Mouse (Mus musculus): Measurements from ENCODE around the gene Pik3ca.

DNA sequence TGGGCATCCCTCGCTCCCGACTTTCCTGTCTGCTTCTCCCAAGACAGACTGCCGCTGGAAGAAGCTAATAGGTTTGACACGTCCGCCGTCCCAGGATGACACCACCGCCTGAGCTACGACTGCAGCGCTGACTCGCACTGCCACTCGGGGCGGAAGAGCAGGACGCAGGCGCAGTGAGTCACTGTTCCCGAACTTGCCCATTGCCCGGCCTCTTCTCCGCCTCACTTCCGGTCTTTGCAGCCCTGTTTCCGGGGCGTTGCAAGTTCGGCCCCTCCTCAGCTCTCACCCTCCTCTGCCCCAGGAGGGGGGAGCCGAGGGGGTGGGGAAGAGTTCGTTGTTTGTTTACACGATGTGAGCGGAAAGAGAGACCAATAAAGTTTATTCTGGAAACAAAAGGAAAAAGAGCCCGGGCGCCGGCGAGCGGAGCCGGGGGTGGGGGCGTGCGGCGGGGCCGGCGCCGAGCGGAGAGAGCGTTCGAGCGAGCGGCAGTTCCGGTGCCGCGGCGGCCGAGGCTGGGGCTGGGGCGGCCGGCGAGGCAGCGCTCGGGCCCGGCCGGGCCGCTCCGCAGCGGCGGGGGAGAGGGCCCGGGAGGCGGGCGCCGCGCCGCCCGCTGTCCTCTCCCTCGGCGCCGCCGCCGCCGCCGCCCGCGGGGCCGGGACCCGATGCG is 544 bp upstream of the Pik3ca start:
- no peak for TF ChIP-seq TCF3 (IDR thresholded peaks at IDR 0.05; ENCODE audit: insufficient read length, low read depth)
- TF ChIP-seq MAX (IDR thresholded peaks at IDR 0.05; ENCODE audit: low read depth) = no peak
- peak; percentile 92 for TF ChIP-seq POLR2A (IDR thresholded peaks at IDR 0.05; ENCODE audit: insufficient read length, low read depth)
- TF ChIP-seq MYOD1 (IDR thresholded peaks at IDR 0.05; ENCODE audit: control insufficient read depth in 1 of 3, insufficient read length in 2 of 3, low read depth in 2 of 3) = no peak
- TF ChIP-seq USF1 (IDR thresholded peaks at IDR 0.05; ENCODE audit: low read depth) = no peak
- TF ChIP-seq E2F4 (IDR thresholded peaks at IDR 0.05; ENCODE audit: insufficient read depth) = no peak
- peak; percentile 96 for TF ChIP-seq POLR2AphosphoS2 (IDR thresholded peaks at IDR 0.05; ENCODE audit: insufficient read length, low read depth)
- TF ChIP-seq REST (IDR thresholded peaks at IDR 0.05; ENCODE audit: insufficient read depth, insufficient read length) = peak; percentile 38
- no peak for TF ChIP-seq TCF12 (IDR thresholded peaks at IDR 0.05; ENCODE audit: insufficient read depth, poor library complexity, severe bottlenecking)
